Mouse (Mus musculus) bone marrow, adult 2 months (tissue): ENCODE data around the gene Spats2.

Source experiments
- CTCF ChIP-seq: fragments of 200-500 bp; IDR thresholded peaks from 2 replicates; pipeline ENCODE4 v1.5.1; 2011; ENCODE audit warnings: low read length, control low read depth; ENCODE audit not compliant: control insufficient read depth, insufficient read depth
- POLR2A ChIP-seq: fragments of 200-500 bp; IDR thresholded peaks from 2 replicates; pipeline ENCODE4 v1.6.1; 2011; ENCODE audit warnings: low read depth, mild to moderate bottlenecking, control low read depth, low read length, borderline replicate concordance; ENCODE audit not compliant: control insufficient read depth

DNA sequence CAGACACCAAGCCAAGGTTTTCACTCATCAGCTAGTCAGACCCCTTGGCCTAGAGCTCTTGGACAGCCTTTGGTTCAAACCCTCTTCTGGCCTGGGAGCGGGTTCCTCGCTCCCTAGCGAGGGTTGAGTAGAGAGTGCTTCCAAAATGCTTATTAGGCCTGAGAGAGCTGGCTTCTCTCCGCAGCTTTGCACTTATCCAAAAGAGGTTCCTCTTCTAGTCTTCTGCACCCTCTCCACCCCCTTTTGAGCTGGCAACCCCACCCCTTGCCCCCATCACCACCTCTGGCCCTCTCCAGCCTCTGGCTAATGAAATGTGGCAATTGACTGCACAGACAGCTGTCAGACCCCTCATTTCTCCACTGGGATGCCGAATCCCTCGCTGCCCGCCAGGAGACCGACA, 32.8 kb upstream of the Spats2 start, which contains the start of gene Dnajc22:
- TF ChIP-seq POLR2A (no peak), CTCF (no peak)
